Mouse (Mus musculus) midbrain, embryonic 11.5 days (tissue): ENCODE data around the gene Rap1gap2. TPM values are rescaled to one million over a fixed set of nuclear protein-coding genes. Genes with fewer than 3 reads are reported as not detected.

Experiments used
- ATAC-seq: fragments of 200-750 bp; cut with Nextera tagmentation; 2 replicates; pipeline ENCODE4 v1.8.0; 2017; ENCODE audit warnings: moderate TSS enrichment, moderate library complexity; ENCODE audit not compliant: low FRiP score
- DNase-seq: peaks from one replicate; pipeline ENCODE4 v3.0.0; 2015; ENCODE audit warnings: low spot score; ENCODE audit errors: missing footprints
- H3K27ac ChIP-seq: fragments of 300-500 bp; sonication (generic); 2 replicates; pipeline ENCODE4 v1.5.1; 2014; ENCODE audit warnings: low read depth, low read length
- H3K27me3 ChIP-seq: fragments of 300-500 bp; sonication (generic); 2 replicates; pipeline ENCODE4 v1.6.1; 2014; ENCODE audit warnings: mild to moderate bottlenecking, low read length, moderate library complexity, mixed read lengths; ENCODE audit not compliant: control insufficient read depth, insufficient read depth
- H3K36me3 ChIP-seq: fragments of 300-500 bp; sonication (generic); 2 replicates; pipeline ENCODE4 v1.6.1; 2014; ENCODE audit warnings: mild to moderate bottlenecking, low read length, moderate library complexity, mixed read lengths; ENCODE audit not compliant: control insufficient read depth, insufficient read depth
- H3K4me1 ChIP-seq: fragments of 300-500 bp; sonication (generic); 2 replicates; pipeline ENCODE4 v1.6.1; 2014; ENCODE audit warnings: low read length; ENCODE audit not compliant: control insufficient read depth, insufficient read depth
- H3K4me2 ChIP-seq: fragments of 300-500 bp; sonication (generic); 2 replicates; pipeline ENCODE4 v1.6.1; 2014; ENCODE audit warnings: mild to moderate bottlenecking, moderate library complexity
- H3K4me3 ChIP-seq: fragments of 300-500 bp; sonication (generic); 2 replicates; pipeline ENCODE4 v1.5.1; 2014; ENCODE audit warnings: low read depth, low read length
- H3K9ac ChIP-seq: fragments of 300-500 bp; sonication (generic); 2 replicates; pipeline ENCODE4 v1.6.1; 2014; ENCODE audit warnings: low read length
- H3K9me3 ChIP-seq: fragments of 300-500 bp; sonication (generic); 2 replicates; pipeline ENCODE4 v1.6.1; 2016; ENCODE audit warnings: low read length; ENCODE audit not compliant: control insufficient read depth
- WGBS: fragments of 180-500 bp; shearing (Covaris S2); extraction: QIAGEN DNeasy Blood & Tissue Kit; methylation state at CpG from one replicate; pipeline ENCODE4 v1.1.7; 2014; 5-methylcytosine and 5-hydroxymethylcytosine counted together
- polyA plus RNA-seq: library from polyadenylated mRNA; unstranded; fragments of >200 nt; fragmentation: Nextera tagmentation; extraction: Ambion mirVana; gene quantifications from 2 replicates; pipeline ENCODE4 v1.2.1, GENCODE M21; 2014

The Rap1gap2 gene
- polyA plus RNA-seq, 1 experiment from 2014 or later: 2.5 TPM

DNA sequence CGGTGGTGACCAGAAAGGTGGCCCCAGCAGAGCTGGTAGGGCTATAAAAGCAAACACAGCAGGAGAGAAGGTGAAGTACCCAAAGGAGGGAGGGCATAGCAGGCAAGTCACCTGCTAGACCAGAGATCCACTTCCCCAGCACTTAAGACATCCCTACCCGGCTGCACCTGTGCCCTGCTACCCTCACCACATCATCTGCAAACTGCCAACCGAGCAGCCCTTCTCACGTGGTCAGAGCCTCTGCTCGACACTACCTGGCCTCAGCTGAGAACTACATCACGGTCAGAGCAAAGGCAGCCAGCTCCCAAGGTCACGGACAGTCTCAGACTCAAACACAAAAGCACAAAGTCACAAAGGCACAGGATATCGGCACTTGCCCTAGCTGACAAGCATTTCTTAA is 116.8 kb downstream of the Rap1gap2 start:
- 79% methylated on average over 8 of the region's 8 CpGs for WGBS
- ATAC-seq (no peak), DNase-seq (no peak)
- no peak overlapping the region for H3K9ac ChIP-seq
- H3K4me1 ChIP-seq: no peaks in the 10 kb centered on the region
- H3K4me2 ChIP-seq: no peak overlapping the region
- no peaks in the 10 kb centered on the region for H3K36me3 ChIP-seq
- H3K27me3 ChIP-seq: no peaks in the 10 kb centered on the region
- no peak overlapping the region for H3K4me3 ChIP-seq
- H3K9me3 ChIP-seq: no peaks in the 10 kb centered on the region
- H3K27ac ChIP-seq: no peak overlapping the region

DNA sequence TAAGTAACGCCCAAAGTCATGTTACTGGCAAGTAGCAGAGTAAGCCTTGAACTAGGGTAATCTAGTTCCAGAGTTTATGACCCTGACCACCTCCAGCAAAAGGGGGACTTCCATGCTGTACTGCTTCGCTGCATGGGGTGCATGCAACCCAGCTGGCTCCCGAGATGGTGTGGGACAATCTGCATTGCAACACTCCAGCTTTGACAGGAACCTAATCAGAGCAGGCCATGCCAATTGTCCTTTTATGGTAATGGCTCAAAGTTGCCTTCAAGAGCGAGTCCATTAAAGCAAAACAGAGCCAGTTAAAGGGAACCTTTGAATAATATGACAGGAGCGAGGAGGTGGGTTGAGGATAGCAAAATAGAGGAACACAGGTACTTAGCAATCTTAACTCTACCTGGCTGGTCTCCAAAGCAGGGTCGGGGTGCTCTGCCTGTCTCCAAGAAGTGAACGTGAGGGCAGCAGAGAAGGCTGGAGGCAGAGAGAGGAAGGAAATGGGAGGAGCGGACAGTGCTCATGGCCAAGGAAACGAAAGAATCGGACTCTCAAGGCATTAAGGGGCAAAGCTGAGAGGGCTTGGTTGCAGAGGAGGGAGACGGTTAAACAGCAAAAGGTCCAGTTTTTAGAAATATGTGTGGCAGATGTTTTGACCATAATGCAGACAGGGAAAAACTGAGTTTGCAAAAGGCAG is 117.4 kb downstream of the Rap1gap2 start:
- Histone ChIP-seq H3K4me3 (no peak overlapping the region), H3K9ac (no peak overlapping the region), H3K27ac (no peak overlapping the region), H3K27me3 (no peaks in the 10 kb centered on the region), H3K4me2 (no peak overlapping the region), H3K36me3 (no peaks in the 10 kb centered on the region), H3K9me3 (no peaks in the 10 kb centered on the region), H3K4me1 (no peaks in the 10 kb centered on the region)
- WGBS: 82% methylated on average over 11 of the region's 11 CpGs
- no peak for ATAC-seq
- no peak for DNase-seq

DNA sequence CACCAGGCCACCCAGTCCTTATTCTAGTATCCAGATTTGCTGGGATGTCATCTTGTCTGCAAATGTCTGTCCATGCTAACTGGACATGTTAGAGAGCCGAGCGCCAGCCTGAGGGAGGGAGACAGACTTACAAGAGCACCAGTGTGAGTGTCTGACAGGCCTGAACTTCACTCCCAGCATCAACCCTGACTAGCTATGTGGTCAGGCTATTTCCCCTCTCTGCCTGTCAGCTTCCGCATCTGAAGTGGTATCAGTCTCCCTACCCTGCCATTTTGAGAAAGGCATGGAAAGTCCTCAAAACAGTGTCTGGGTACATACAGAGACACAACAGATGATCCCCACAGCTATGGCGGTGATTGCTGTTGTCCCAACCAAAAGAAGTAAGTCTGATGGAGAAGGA is 119.6 kb downstream of the Rap1gap2 start:
- 93% methylated on average over 4 of the region's 4 CpGs for WGBS
- H3K36me3 ChIP-seq: no peaks in the 10 kb centered on the region
- DNase-seq (no peak), ATAC-seq (no peak)
- no peak overlapping the region for H3K4me2 ChIP-seq
- no peaks in the 10 kb centered on the region for H3K27me3 ChIP-seq
- no peaks in the 10 kb centered on the region for H3K9me3 ChIP-seq
- H3K27ac ChIP-seq: no peak overlapping the region
- H3K4me1 ChIP-seq: no peaks in the 10 kb centered on the region
- no peak overlapping the region for H3K4me3 ChIP-seq
- no peak overlapping the region for H3K9ac ChIP-seq

DNA sequence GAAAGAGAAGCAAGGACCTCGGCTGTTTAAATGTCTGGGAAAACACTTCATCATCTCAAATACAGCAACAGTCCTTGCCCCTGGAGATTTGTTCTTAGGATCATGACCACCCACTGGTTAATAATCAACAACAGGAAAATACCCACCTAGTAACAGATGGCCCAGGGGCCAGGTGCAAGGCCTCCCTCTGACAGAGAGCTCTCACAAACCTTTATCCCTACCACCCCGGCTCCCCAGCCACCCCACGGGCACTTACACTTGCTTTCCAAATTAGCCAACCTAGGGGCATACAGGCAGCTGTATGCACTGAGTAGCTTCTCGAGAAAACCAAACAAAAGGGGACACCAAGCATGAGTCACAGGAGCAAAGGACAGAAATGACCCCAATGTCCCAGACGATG is 121.5 kb downstream of the Rap1gap2 start:
- no peak for ATAC-seq
- Histone ChIP-seq H3K27ac (no peak overlapping the region), H3K4me1 (no peaks in the 10 kb centered on the region), H3K9me3 (no peaks in the 10 kb centered on the region), H3K36me3 (no peaks in the 10 kb centered on the region), H3K27me3 (no peaks in the 10 kb centered on the region), H3K4me2 (no peak overlapping the region), H3K4me3 (no peak overlapping the region), H3K9ac (no peak overlapping the region)
- WGBS: 78% methylated on average over 5 of the region's 5 CpGs
- no peak for DNase-seq

DNA sequence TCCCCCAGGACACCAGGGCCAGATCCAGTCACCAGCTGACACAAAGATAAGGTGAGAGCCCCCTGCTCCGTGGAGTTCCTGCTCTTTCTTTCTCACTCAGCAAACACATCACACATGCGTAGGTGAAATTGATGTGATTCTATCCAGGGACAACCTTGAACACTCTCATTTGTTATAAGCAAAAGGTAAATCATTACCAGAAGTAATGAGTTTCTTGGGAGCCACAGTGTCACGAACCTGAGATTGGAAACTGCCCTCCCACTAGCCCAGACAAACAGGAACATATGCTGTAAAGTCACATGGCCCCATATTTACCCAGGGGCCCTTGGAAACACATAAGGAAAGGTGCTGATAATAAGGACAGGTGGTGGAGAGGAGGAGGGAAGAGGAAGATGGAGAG is 122.8 kb downstream of the Rap1gap2 start:
- Histone ChIP-seq H3K9ac (no peak overlapping the region), H3K27ac (no peak overlapping the region), H3K4me1 (no peaks in the 10 kb centered on the region), H3K27me3 (no peaks in the 10 kb centered on the region), H3K9me3 (no peaks in the 10 kb centered on the region), H3K4me2 (no peak overlapping the region), H3K4me3 (no peak overlapping the region), H3K36me3 (no peaks in the 10 kb centered on the region)
- 75% methylated on average over 3 of the region's 3 CpGs for WGBS
- ATAC-seq (no peak), DNase-seq (no peak)

DNA sequence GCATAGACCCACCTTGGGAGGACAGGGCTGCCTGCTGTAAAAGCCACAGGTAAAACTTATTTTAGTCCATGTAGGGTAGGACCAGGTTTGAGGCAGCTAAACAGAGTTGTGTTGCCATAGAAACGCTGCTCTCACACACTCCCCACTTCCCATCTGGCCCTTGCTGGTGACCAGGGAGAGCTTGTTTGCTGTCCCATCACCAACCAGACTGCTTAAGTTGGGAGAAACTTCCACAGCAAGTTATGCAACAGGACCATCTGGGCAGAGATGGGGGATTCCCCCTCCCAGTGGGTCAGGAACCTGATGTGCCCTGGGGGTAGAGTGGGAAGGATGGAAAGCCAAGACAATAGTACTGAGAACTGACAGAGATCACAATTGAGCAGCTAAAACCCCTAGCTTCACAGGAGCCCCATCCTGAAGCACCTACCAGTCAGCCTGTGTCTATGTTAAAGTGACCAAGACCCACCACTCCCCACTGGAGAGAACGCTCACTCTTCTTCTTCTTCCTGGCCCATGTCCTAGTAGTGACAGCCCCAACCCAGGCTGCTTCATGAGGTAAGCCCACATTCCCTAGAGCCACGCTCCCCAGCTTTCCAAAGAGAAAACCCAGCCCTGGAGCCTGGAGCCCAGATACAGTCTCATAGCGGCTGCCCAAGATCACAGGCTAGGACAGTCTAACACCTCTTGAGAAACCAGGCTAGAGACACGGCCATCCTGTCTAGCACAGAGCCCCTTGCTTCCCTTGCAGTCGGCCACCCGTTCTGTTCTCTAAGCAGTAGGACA is 125.1 kb downstream of the Rap1gap2 start:
- H3K9ac ChIP-seq: no peak overlapping the region

DNA sequence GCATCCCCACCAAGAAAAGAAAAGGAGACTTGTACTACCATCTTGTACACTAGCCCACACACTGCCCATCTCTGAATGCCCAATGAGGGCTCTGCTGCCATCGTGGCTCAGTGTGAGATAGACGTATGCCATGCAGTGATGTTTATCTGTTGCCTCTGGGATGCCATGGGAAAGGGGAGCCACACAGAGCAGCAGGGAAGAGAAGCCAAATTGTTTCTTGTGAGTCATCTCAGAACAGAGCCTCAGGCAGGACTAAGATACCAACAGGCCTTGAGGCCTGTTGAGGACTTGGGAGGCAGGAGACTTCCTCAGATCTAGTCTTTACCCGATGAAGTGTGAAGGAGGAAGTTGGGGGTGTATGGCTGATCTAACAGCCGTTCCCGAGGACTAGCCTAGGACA is 126.8 kb downstream of the Rap1gap2 start:
- Histone ChIP-seq H3K4me3 (no peak overlapping the region), H3K36me3 (no peaks in the 10 kb centered on the region), H3K9ac (no peak overlapping the region), H3K4me2 (no peak overlapping the region), H3K27me3 (no peaks in the 10 kb centered on the region), H3K27ac (no peak overlapping the region), H3K4me1 (no peaks in the 10 kb centered on the region), H3K9me3 (no peaks in the 10 kb centered on the region)
- 82% methylated on average over 5 of the region's 5 CpGs for WGBS
- DNase-seq (no peak), ATAC-seq (no peak)

More for the DNA sequence above, 125.1 kb downstream of the Rap1gap2 start:
- ATAC-seq (no peak), DNase-seq (no peak)
- H3K27me3 ChIP-seq: no peaks in the 10 kb centered on the region
- WGBS: 81% methylated on average over 7 of the region's 7 CpGs
- no peak overlapping the region for H3K27ac ChIP-seq
- no peaks in the 10 kb centered on the region for H3K36me3 ChIP-seq
- H3K4me1 ChIP-seq: no peaks in the 10 kb centered on the region
- H3K4me2 ChIP-seq: no peak overlapping the region
- no peak overlapping the region for H3K4me3 ChIP-seq
- no peaks in the 10 kb centered on the region for H3K9me3 ChIP-seq

DNA sequence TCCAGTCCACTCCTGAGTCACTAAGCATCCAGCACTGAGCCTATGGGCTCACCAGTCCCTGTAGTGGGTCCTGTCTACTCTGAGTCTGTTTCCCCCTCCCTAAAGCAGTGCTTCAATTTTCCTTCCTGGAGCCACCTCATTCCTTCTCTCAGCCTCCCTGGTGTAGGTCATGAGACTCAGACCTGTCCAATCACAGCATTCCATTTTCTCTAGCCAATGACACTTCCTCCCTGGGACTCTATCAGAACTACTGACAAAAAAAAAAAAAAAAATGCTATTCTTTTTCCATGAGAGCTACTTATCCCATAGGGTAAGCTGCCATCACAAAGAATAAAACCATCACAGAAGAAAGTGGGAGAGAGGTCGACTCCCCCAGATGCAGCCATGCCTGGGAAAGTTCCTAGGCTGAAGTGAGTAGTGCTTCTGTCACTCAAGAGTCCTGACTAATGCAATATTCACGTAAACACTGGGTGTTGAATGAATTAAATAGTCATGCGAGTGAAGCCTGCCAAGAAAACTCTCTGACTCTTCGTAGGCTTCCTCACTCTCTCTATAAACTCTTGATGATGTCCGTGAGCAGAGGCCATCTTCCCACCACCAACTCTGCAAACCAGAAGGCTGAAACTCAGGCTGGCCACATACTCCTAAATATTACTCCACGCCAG is 127.4 kb downstream of the Rap1gap2 start:
- H3K9ac ChIP-seq: no peak overlapping the region
- no peak overlapping the region for H3K4me2 ChIP-seq
- H3K9me3 ChIP-seq: no peaks in the 10 kb centered on the region
- H3K27ac ChIP-seq: no peak overlapping the region
- DNase-seq (no peak), ATAC-seq (no peak)
- no peaks in the 10 kb centered on the region for H3K36me3 ChIP-seq
- no peaks in the 10 kb centered on the region for H3K27me3 ChIP-seq
- 88% methylated on average over 6 of the region's 6 CpGs for WGBS
- H3K4me1 ChIP-seq: no peaks in the 10 kb centered on the region
- H3K4me3 ChIP-seq: no peak overlapping the region

DNA sequence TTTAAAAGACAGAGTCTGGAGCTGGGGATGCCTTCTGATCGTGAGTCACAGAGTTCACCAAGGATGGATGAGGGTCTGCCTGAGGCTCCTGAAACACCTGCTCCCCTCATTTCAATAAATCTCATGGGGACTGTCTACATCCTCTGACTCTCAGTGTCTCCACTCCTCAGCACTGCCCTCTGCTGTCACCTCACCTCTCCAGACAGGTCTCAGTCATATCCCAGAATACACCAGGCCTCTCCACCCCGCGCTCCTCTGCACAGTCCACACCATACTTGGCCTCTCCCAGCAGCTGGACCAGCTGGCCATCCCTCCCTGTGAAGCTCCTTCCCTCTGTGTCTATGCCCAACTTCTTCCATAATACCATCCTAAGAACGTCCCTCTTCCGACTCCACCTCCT is 128.9 kb downstream of the Rap1gap2 start:
- no peak overlapping the region for H3K9ac ChIP-seq
- WGBS: 67% methylated on average over 5 of the region's 5 CpGs
- H3K27me3 ChIP-seq: no peaks in the 10 kb centered on the region
- ATAC-seq (peak; percentile 27; the same call in 1 of the 2 replicates), DNase-seq (no peak)
- no peak overlapping the region for H3K4me2 ChIP-seq
- H3K4me3 ChIP-seq: no peak overlapping the region
- H3K27ac ChIP-seq: no peak overlapping the region
- no peaks in the 10 kb centered on the region for H3K4me1 ChIP-seq
- H3K9me3 ChIP-seq: no peaks in the 10 kb centered on the region
- no peaks in the 10 kb centered on the region for H3K36me3 ChIP-seq
